Mouse (Mus musculus): ENCODE measurements around the gene Map3k6. TPM values are rescaled to one million over a fixed set of nuclear protein-coding genes. Genes with fewer than 3 reads are reported as not detected.
A peak's percentile ranks its signal among the peaks of the same experiment; 100 is the strongest.

The Map3k6 gene
- polyA plus RNA-seq, 1 experiment from 2014 or later: 2.8 TPM

DNA sequence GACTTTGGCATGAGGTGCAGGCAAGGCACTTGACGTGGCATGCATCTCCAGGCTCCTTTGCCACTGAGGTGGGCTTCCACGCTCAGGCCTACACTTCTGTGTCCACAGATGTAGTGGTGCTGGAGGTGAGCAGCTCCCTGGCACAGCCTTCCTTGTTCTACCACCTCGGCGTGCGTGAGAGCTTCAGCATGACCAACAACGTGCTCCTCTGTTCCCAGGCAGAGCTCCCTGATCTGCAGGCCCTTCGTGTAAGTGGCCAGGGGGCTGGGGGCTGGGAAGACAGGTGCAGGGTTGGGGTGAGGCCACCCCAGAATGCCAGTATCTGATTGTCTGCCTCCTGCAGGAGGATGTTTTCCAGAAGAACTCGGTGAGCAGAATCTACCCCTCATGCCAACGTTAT lies 2.1 kb downstream of the Map3k6 start:
- Histone ChIP-seq H3K9me3 (replicated peaks) (no peaks in the 10 kb centered on the region), H3K27me3 (replicated peaks) (peaks cover 47% of the 10 kb centered on the region), H3K9ac (no peak overlapping the region), H3K4me1 (peaks cover 89% of the 10 kb centered on the region), H3K4me3 (no peak overlapping the region), H3K4me2 (no peak overlapping the region), H3K36me3 (no peaks in the 10 kb centered on the region), H3K27ac (peak overlapping the region; percentile 89; the same call in 1 of the 2 replicates)
- WGBS (ENCODE audit: insufficient replicate concordance): 75% methylated on average over 9 of the region's 9 CpGs
- no peak for ATAC-seq

DNA sequence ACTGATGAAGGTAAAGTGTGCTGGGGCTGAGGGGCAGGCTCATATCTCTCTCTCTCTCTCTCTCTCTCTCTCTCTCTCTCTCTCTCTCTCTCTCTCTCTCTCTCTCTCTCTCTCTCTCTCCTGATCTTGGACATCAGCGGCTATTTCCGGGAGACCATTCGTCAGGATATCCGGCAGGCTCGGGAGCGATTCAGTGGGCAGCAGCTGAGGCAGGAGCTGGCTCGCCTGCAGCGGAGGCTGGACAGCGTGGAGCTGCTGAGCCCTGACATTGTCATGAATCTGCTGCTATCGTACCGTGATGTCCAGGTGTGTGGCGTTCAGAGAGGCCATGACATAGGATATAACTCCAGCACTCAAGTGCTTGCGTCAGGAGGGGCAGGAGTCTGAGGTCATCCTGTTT lies 2.9 kb downstream of the Map3k6 start:
- H3K4me2 ChIP-seq: peak overlapping the region; percentile 18; the same call in 1 of the 2 replicates
- WGBS (ENCODE audit: insufficient replicate concordance): 53% methylated on average over 13 of the region's 13 CpGs
- peaks cover 52% of the 10 kb centered on the region for H3K27me3 ChIP-seq (replicated peaks)
- peaks cover 89% of the 10 kb centered on the region for H3K4me1 ChIP-seq
- no peak overlapping the region for H3K4me3 ChIP-seq
- H3K27ac ChIP-seq: 0 out of 2 replicates have a peak overlapping the region, but pooled peaks have one; percentile 13
- no peak overlapping the region for H3K9ac ChIP-seq
- H3K9me3 ChIP-seq (replicated peaks): no peaks in the 10 kb centered on the region
- no peaks in the 10 kb centered on the region for H3K36me3 ChIP-seq
- ATAC-seq: no peak

GRCm38 (mm10) chr4:133244289-133244688 lies 3.7 kb downstream of the Map3k6 start:
- H3K4me1 ChIP-seq: peaks cover 87% of the 10 kb centered on the region
- no peak overlapping the region for H3K4me2 ChIP-seq
- H3K9ac ChIP-seq: 0 out of 2 replicates have a peak overlapping the region, but pooled peaks have one; percentile 14
- peaks cover 57% of the 10 kb centered on the region for H3K27me3 ChIP-seq (replicated peaks)
- WGBS (ENCODE audit: insufficient replicate concordance): 16% methylated on average over 1 of the region's 1 CpGs
- no peak overlapping the region; the same call in 1 of the 2 replicates for H3K27ac ChIP-seq
- no peak overlapping the region for H3K4me3 ChIP-seq
- H3K36me3 ChIP-seq: no peaks in the 10 kb centered on the region
- ATAC-seq: no peak
- H3K9me3 ChIP-seq (replicated peaks): no peaks in the 10 kb centered on the region

- H3K4me2 ChIP-seq: peak overlapping the region; percentile 58
Observed at GRCm38 (mm10) chr4:133247072-133247471, 6.5 kb downstream of the Map3k6 start.

GRCm38 (mm10) chr4:133247806-133248449 lies 7.3 kb downstream of the Map3k6 start:
- Histone ChIP-seq H3K27ac (peak overlapping the region; percentile 78), H3K27me3 (replicated peaks) (peaks cover 83% of the 10 kb centered on the region), H3K36me3 (no peaks in the 10 kb centered on the region), H3K9ac (peak overlapping the region; percentile 31), H3K4me3 (peak overlapping the region; percentile 7; the same call in 1 of the 2 replicates), H3K9me3 (replicated peaks) (no peaks in the 10 kb centered on the region), H3K4me1 (peaks cover 79% of the 10 kb centered on the region), H3K4me2 (peak overlapping the region; percentile 58)
- ATAC-seq: peak; percentile 91
- 24% methylated on average over 13 of the region's 13 CpGs for WGBS (ENCODE audit: insufficient replicate concordance)

More at GRCm38 (mm10) chr4:133247072-133247471, 6.5 kb downstream of the Map3k6 start:
- Histone ChIP-seq H3K27me3 (replicated peaks) (peaks cover 83% of the 10 kb centered on the region), H3K9ac (peak overlapping the region; percentile 31), H3K4me1 (peaks cover 88% of the 10 kb centered on the region), H3K27ac (peak overlapping the region; percentile 78), H3K36me3 (no peaks in the 10 kb centered on the region), H3K9me3 (replicated peaks) (no peaks in the 10 kb centered on the region), H3K4me3 (0 out of 2 replicates have a peak overlapping the region, but pooled peaks have one; percentile 7)
- no peak for ATAC-seq
- WGBS (ENCODE audit: insufficient replicate concordance): 55% methylated on average over 15 of the region's 15 CpGs

DNA sequence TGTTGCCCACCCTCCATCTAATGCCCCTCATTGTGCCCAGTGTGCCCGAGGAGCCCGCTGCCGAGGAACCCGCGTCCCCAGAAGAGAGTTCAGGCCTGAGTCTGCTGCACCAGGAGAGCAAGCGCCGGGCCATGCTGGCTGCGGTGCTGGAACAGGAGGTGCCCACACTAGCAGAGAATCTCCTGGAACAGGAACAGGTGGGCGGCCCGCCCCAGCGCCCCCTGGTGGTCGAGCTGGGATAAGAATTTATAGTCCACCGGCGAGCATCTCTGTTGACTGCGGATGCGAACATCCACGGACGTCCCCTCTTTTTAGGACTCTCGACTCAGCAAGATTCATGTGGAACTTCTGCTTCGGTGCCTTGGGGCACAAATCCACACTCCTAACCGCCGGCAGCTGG lies 10.0 kb downstream of the Map3k6 start:
- H3K9ac ChIP-seq: no peak overlapping the region

DNA sequence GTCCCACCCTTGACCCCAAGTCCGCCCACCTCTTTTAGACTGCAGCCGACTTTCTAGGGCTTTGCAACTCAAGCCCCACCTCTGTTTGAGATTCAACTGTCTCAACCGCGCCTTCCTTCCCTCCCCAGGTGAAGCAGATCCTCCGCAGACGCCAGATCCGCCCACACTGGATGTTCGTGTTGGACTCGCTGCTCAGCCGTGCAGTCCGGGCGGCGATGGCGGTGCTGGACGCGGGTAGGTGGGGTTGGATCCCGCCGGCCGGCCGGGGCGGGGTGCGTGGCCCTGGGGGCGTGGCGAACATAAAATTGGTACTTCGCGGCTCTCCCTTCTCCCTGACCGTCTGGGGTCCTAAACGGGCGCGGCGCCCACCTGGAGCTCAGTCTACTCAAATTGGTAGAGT lies 10.6 kb downstream of the Map3k6 start:
- Histone ChIP-seq H3K4me3 (peak overlapping the region; percentile 29), H3K9me3 (replicated peaks) (no peaks in the 10 kb centered on the region), H3K9ac (no peak overlapping the region), H3K4me2 (peak overlapping the region; percentile 53), H3K27ac (no peak overlapping the region), H3K36me3 (no peaks in the 10 kb centered on the region), H3K27me3 (replicated peaks) (peaks cover 80% of the 10 kb centered on the region), H3K4me1 (peaks cover 46% of the 10 kb centered on the region)
- 31% methylated on average over 31 of the region's 31 CpGs for WGBS (ENCODE audit: insufficient replicate concordance)
- no peak for ATAC-seq

More for the DNA sequence above, 10.0 kb downstream of the Map3k6 start:
- Histone ChIP-seq H3K4me3 (peak overlapping the region; percentile 29), H3K9me3 (replicated peaks) (no peaks in the 10 kb centered on the region), H3K27me3 (replicated peaks) (peaks cover 80% of the 10 kb centered on the region), H3K4me2 (peak overlapping the region; percentile 53), H3K36me3 (no peaks in the 10 kb centered on the region), H3K27ac (no peak overlapping the region), H3K4me1 (peaks cover 53% of the 10 kb centered on the region)
- 8% methylated on average over 22 of the region's 22 CpGs for WGBS (ENCODE audit: insufficient replicate concordance)
- ATAC-seq: no peak

GRCm38 (mm10) chr4:133252089-133252488 lies 11.5 kb downstream of the Map3k6 start:
- no peak overlapping the region for H3K4me2 ChIP-seq
- peaks cover 80% of the 10 kb centered on the region for H3K27me3 ChIP-seq (replicated peaks)
- H3K9me3 ChIP-seq (replicated peaks): no peaks in the 10 kb centered on the region
- no peaks in the 10 kb centered on the region for H3K36me3 ChIP-seq
- H3K27ac ChIP-seq: no peak overlapping the region
- peaks cover 41% of the 10 kb centered on the region for H3K4me1 ChIP-seq
- 60% methylated on average over 4 of the region's 4 CpGs for WGBS (ENCODE audit: insufficient replicate concordance)
- H3K9ac ChIP-seq: no peak overlapping the region
- no peak overlapping the region for H3K4me3 ChIP-seq
- ATAC-seq: no peak

GRCm38 (mm10) chr4:133253412-133253811 lies 12.8 kb downstream of the Map3k6 start:
- Histone ChIP-seq H3K9me3 (replicated peaks) (no peaks in the 10 kb centered on the region), H3K36me3 (no peaks in the 10 kb centered on the region), H3K27me3 (replicated peaks) (peaks cover 85% of the 10 kb centered on the region), H3K27ac (no peak overlapping the region), H3K4me3 (no peak overlapping the region), H3K9ac (no peak overlapping the region), H3K4me1 (peaks cover 28% of the 10 kb centered on the region), H3K4me2 (no peak overlapping the region)
- ATAC-seq: no peak
- whole genome bisulfite sequencing (ENCODE audit: insufficient replicate concordance): 81% methylated on average over 12 of the region's 12 CpGs

- H3K9me3 ChIP-seq (replicated peaks): no peaks in the 10 kb centered on the region
- H3K9ac ChIP-seq: no peak overlapping the region
- H3K4me1 ChIP-seq: peaks cover 14% of the 10 kb centered on the region
- H3K4me2 ChIP-seq: no peak overlapping the region
- ATAC-seq: no peak
- H3K4me3 ChIP-seq: no peak overlapping the region
- H3K27me3 ChIP-seq (replicated peaks): peaks cover 85% of the 10 kb centered on the region
- 57% methylated on average over 6 of the region's 6 CpGs for WGBS (ENCODE audit: insufficient replicate concordance)
- H3K36me3 ChIP-seq: no peaks in the 10 kb centered on the region
- H3K27ac ChIP-seq: no peak overlapping the region
Observed at GRCm38 (mm10) chr4:133255392-133255791, 14.8 kb downstream of the Map3k6 start.

GRCm38 (mm10) chr4:133256820-133257219 lies 16.2 kb downstream of the Map3k6 start:
- no peak overlapping the region for H3K9ac ChIP-seq
- no peak overlapping the region for H3K4me3 ChIP-seq
- ATAC-seq: peak; percentile 11; the same call in 1 of the 2 replicates
- peak overlapping the region; percentile 15; the same call in 1 of the 2 replicates for H3K4me2 ChIP-seq
- no peaks in the 10 kb centered on the region for H3K9me3 ChIP-seq (replicated peaks)
- H3K27me3 ChIP-seq (replicated peaks): peaks cover 70% of the 10 kb centered on the region
- H3K4me1 ChIP-seq: peaks cover 4% of the 10 kb centered on the region; the same call in 1 of the 2 replicates
- 22% methylated on average over 24 of the region's 24 CpGs for WGBS (ENCODE audit: insufficient replicate concordance)
- no peaks in the 10 kb centered on the region for H3K36me3 ChIP-seq
- no peak overlapping the region for H3K27ac ChIP-seq

DNA sequence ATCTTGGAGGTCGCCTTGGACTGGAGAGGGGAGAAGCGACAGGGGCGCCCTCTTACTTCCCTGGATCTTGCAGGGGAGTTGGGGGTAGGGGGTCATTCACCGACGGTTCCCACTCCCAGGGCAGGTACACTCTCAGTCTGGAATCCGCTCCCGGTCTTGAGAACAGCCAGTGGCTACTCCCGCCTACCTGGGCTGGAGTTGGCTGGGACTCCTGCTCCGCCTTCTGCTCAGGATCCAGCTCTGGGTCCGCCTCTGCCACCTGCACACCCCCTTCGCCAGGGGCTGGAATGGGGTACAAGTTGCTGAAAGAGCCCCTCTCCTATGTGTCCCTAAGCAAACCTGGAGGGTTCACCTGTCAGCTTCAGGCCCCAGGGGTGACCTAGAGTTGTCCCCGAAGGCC lies 16.6 kb downstream of the Map3k6 start:
- Histone ChIP-seq H3K4me3 (no peak overlapping the region), H3K27ac (no peak overlapping the region), H3K9me3 (replicated peaks) (no peaks in the 10 kb centered on the region), H3K27me3 (replicated peaks) (peaks cover 66% of the 10 kb centered on the region), H3K4me1 (peaks cover 8% of the 10 kb centered on the region; the same call in 1 of the 2 replicates), H3K9ac (no peak overlapping the region), H3K4me2 (peak overlapping the region; percentile 15; the same call in 1 of the 2 replicates), H3K36me3 (no peaks in the 10 kb centered on the region)
- no peak for ATAC-seq
- 37% methylated on average over 12 of the region's 12 CpGs for WGBS (ENCODE audit: insufficient replicate concordance)
